Mouse (Mus musculus) C2C12 (cell line): ENCODE results near the gene Zfp790. TPM values are rescaled to one million over a fixed set of nuclear protein-coding genes. Genes with fewer than 3 reads are reported as not detected.

ENCODE experiments used
- H3K27me3 ChIP-seq: one replicate; pipeline ENCODE4 v1.6.1; 2011; ENCODE audit not compliant: control insufficient read depth, insufficient read depth, insufficient read length
- H3K36me3 ChIP-seq: one replicate; pipeline ENCODE4 v1.6.1; 2011; ENCODE audit not compliant: control insufficient read depth, insufficient read depth
- H3K4me3 ChIP-seq: one replicate; pipeline ENCODE4 v1.5.1; 2011; ENCODE audit warnings: mild to moderate bottlenecking, control low read depth; ENCODE audit not compliant: poor library complexity, insufficient read depth, severe bottlenecking
- H3K79me2 ChIP-seq: one replicate; pipeline ENCODE4 v1.6.1; 2011; ENCODE audit not compliant: control insufficient read depth, insufficient read depth
- H3K79me3 ChIP-seq: one replicate; pipeline ENCODE4 v1.6.1; 2011; ENCODE audit warnings: low read depth, control low read depth
- H3ac ChIP-seq: one replicate; pipeline ENCODE3; 2011; ENCODE audit warnings: low read depth; ENCODE audit not compliant: control insufficient read depth, insufficient read length
- CEBPB ChIP-seq: IDR thresholded peaks from one replicate; pipeline ENCODE4 v1.6.1; 2011; ENCODE audit warnings: low read depth, mild to moderate bottlenecking, control low read depth, moderate library complexity
- CTCF ChIP-seq: IDR thresholded peaks from one replicate; pipeline ENCODE4 v1.5.1; 2011; ENCODE audit not compliant: control insufficient read depth, insufficient read depth, insufficient read length
- FOSL1 ChIP-seq: IDR thresholded peaks from one replicate; pipeline ENCODE4 v1.8.0; 2011; ENCODE audit warnings: mild to moderate bottlenecking, low read length; ENCODE audit not compliant: poor library complexity, insufficient read depth, severe bottlenecking
- MAX ChIP-seq: IDR thresholded peaks from one replicate; pipeline ENCODE4 v1.6.1; 2011; ENCODE audit warnings: mild to moderate bottlenecking, control low read depth
- MYOD1 ChIP-seq: IDR thresholded peaks from one replicate; pipeline ENCODE4 v1.6.1; 2011; ENCODE audit warnings: low read depth; ENCODE audit not compliant: control insufficient read depth, insufficient read length
- MYOG ChIP-seq: IDR thresholded peaks from one replicate; pipeline ENCODE4 v1.6.1; 2011; ENCODE audit not compliant: control insufficient read depth, insufficient read length; ENCODE audit errors: extremely low read depth
- USF1 ChIP-seq: IDR thresholded peaks from one replicate; pipeline ENCODE4 v1.6.1; 2011; ENCODE audit warnings: low read depth, mild to moderate bottlenecking, control low read depth, moderate library complexity
- polyA plus RNA-seq: library from polyadenylated mRNA; unstranded; fragments of >200 nt; fragmentation: generic; extraction: Trizol; gene quantifications from one replicate; pipeline ENCODE4 v1.2.1, GENCODE M21; 2012; ENCODE audit warnings: missing spikeins

The Zfp790 gene
- polyA plus RNA-seq, 1 experiment = 2.5 TPM

DNA sequence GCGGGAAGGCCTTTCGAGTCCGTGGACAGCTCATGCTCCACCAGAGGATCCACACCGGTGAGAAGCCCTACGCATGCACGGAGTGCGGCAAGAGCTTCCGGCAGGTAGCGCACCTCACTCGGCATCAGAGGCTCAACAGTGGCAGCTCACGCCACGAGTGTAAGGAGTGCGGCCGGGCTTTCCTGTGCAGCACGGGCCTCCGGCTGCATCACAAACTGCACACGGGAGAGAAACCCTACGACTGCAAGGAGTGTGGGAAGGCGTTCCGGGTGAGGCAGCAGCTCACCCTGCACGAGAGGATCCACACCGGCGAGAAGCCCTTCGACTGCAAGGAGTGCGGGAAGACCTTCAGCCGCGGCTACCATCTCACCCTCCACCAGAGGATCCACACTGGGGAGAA, 23.0 kb upstream of the Zfp790 start:
- H3K27me3 ChIP-seq = no peaks in the 10 kb centered on the region
- no peak overlapping the region for H3K4me3 ChIP-seq
- H3K36me3 ChIP-seq = no peaks in the 10 kb centered on the region
- no peak overlapping the region for H3ac ChIP-seq
- H3K79me3 ChIP-seq = no peaks in the 10 kb centered on the region
- TF ChIP-seq MAX (no peak), MYOG (no peak), CEBPB (no peak), CTCF (no peak), USF1 (no peak), FOSL1 (no peak)
- H3K79me2 ChIP-seq = no peaks in the 10 kb centered on the region

DNA sequence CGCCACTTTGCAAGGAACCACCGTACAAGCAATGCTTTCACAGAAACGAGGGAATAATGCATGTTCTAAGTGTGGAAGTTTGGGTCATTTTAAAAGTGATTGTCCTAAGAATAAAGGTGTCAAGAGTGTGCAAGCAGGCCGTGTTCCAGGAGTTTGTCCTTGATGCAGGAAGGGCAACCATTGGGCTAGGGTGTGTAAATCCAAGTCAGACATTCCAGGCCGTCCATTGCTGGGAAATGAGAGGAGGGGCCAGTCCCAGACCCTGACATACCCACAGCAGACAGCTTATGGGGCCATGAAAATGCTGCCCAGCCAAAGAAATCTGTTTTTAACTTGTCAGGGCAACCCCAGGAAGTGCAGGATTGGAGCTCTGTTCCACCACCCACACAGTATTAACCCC, 8.9 kb upstream of the Zfp790 start:
- Histone ChIP-seq H3K79me2 (no peaks in the 10 kb centered on the region), H3K36me3 (no peaks in the 10 kb centered on the region)
- TF ChIP-seq CEBPB = no peak
- no peak for TF ChIP-seq USF1
- no peak for TF ChIP-seq MYOD1
- no peak for TF ChIP-seq MYOG
- no peak for TF ChIP-seq MAX
- TF ChIP-seq FOSL1 = no peak
- TF ChIP-seq CTCF = no peak

DNA sequence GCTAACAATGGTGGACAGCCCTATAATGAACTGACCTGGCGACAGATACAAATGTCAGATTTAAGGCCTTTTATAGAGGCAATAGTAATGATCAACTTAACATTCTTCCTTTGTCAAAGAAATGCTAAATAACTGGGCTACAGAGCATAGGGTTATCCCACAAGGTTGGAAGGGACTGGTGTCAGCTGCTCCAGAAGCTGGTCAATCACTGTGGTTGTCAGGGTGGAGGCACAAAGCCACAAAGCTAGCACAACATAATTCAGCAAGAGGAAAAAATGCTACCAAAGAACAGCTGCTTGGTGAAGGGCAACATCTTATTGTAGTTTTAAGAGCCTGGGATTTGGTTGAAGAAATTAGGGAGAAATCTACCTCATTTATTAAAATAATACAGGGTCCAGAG, 3.7 kb upstream of the Zfp790 start:
- H3K79me3 ChIP-seq = peaks cover 4% of the 10 kb centered on the region
- H3ac ChIP-seq = no peak overlapping the region
- no peak overlapping the region for H3K4me3 ChIP-seq
- no peaks in the 10 kb centered on the region for H3K36me3 ChIP-seq
- peaks cover 12% of the 10 kb centered on the region for H3K79me2 ChIP-seq
- TF ChIP-seq USF1 = no peak
- no peak for TF ChIP-seq MAX
- no peak for TF ChIP-seq CEBPB
- TF ChIP-seq FOSL1 = no peak
- no peak for TF ChIP-seq MYOD1
- TF ChIP-seq MYOG = no peak
- no peak for TF ChIP-seq CTCF
- H3K27me3 ChIP-seq = no peaks in the 10 kb centered on the region

More for the DNA sequence above, 8.9 kb upstream of the Zfp790 start:
- no peak overlapping the region for H3K4me3 ChIP-seq
- H3ac ChIP-seq = no peak overlapping the region
- no peaks in the 10 kb centered on the region for H3K79me3 ChIP-seq
- peaks cover 5% of the 10 kb centered on the region for H3K27me3 ChIP-seq

DNA sequence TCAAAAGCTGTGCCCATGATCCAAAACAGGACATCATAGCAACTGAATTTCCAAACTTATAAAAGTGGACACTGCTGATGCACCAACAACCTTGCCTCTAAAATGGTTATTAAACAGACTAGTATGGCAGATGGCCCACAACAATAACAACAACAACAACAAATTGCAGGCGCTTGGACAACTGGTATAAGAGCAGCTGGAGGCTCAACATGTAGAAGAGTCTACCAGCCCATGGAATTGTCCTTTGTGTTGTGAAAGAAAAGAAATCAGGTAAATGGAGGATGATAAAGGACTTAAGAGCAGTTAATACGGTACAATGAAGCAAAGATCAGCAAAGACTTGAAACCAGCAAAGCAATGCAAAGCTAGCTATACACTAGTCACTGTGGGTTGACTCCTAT, 1.5 kb upstream of the Zfp790 start:
- H3K36me3 ChIP-seq = no peaks in the 10 kb centered on the region
- H3ac ChIP-seq = no peak overlapping the region
- no peak for TF ChIP-seq MYOG
- no peak for TF ChIP-seq FOSL1
- no peak for TF ChIP-seq MAX
- TF ChIP-seq CEBPB = no peak
- TF ChIP-seq MYOD1 = no peak
- no peak for TF ChIP-seq CTCF
- TF ChIP-seq USF1 = no peak
- H3K79me3 ChIP-seq = peaks cover 11% of the 10 kb centered on the region
- H3K4me3 ChIP-seq = no peak overlapping the region
- H3K27me3 ChIP-seq = no peaks in the 10 kb centered on the region
- peaks cover 30% of the 10 kb centered on the region for H3K79me2 ChIP-seq

DNA sequence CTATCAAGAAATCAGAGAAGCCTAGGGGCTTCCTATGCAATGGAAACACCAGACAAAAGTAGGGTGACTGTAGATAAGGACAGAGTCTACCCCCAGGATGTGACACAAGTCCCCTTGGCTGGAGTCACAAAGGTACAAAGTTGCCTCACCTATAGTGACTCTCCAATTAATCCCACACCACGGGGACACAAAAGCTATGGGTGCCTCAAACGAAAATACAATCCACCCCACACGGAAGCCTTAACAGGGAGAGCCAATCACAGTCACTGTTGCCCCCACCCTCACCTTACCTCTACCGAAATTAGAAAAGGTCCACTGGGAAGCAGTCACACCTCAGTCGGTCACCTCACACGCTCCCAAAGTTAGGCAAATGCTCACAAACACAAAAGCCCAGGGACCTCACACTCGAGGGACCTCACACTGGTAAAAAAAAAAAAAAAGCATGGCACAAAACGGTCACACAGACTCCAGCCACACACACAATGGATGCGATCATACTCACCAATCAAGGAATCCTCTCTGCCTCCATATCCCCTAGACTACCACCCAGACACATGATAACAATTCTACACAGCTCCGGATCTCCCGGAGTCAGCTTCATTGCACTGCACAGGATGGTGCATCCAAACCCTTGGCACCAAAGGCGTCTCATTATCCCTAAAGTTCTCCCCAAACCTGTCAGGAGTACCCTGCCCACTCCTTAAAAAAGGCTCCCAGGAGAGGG, 691 bp upstream of the Zfp790 start:
- Histone ChIP-seq H3ac (peak overlapping the region; percentile 34), H3K27me3 (no peaks in the 10 kb centered on the region), H3K79me3 (peaks cover 14% of the 10 kb centered on the region), H3K36me3 (no peaks in the 10 kb centered on the region), H3K4me3 (peak overlapping the region; percentile 56), H3K79me2 (peaks cover 36% of the 10 kb centered on the region)
- TF ChIP-seq FOSL1 (no peak), USF1 (no peak), CEBPB (no peak), CTCF (no peak), MYOG (no peak), MYOD1 (no peak), MAX (no peak)
